Mouse (Mus musculus) cerebral cortex, adult 2 months (tissue): Measurements from ENCODE around the gene Sdk2.

Experiments
- WGBS: fragments of 180-500 bp; shearing (Covaris S2); methylation state at CpG from one replicate; pipeline ENCODE4 v1.1.7; 2018; 5-methylcytosine and 5-hydroxymethylcytosine counted together

Gene Sdk2

DNA sequence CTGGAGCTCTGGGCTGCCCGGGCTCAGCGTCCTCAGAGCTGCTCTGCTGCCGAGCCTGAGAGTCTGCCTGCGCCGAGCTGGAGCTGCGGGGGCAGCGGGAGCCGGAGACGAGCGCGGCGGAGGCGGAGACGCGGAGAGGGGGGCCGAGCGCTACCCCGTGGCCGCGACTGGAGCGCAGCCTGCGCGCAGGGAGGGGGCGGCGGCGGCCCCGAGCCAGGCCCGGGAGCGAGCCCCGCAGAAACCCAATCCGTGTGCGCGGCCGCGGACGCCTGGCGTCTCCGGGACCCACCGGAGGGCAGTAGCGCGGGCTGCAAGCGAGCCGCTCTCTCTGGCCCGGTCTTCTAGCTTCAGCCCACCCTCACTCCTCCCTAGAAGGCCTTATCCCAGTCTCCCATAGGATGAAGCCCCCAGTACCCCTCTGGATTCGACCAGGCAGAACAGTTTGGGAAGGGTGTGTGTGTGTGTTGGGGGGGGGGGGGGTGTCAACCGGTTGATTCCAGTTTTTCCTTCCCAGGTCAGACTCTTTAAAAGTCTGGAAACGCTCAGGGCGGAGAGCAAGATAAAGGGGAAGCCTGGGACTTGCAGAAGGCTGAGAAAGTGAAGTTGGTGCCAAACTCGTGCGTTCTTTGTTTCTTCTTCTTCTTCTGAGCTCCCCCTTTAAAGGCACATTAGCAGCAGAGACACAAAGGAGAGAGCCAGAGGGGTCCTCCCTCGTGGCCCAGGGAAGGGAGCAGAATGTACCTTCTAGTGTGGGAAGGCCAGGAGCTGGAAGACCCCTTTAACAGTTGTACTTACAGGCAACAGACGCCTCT is at the start of gene Sdk2:
TSS of gene Sdk2 (minus strand) at position 96 of the 812 bp plus-strand sequence.
- WGBS: 5% methylated on average over 48 of the region's 52 CpGs

- WGBS: 71% methylated on average over 13 of the region's 13 CpGs
These were observed 48.2 kb upstream of the Sdk2 start for GRCm38 (mm10) chr11:114115077-114115476.

- 49% methylated on average over 12 of the region's 12 CpGs for WGBS
These were observed 47.8 kb upstream of the Sdk2 start for GRCm38 (mm10) chr11:114114674-114115073.

DNA sequence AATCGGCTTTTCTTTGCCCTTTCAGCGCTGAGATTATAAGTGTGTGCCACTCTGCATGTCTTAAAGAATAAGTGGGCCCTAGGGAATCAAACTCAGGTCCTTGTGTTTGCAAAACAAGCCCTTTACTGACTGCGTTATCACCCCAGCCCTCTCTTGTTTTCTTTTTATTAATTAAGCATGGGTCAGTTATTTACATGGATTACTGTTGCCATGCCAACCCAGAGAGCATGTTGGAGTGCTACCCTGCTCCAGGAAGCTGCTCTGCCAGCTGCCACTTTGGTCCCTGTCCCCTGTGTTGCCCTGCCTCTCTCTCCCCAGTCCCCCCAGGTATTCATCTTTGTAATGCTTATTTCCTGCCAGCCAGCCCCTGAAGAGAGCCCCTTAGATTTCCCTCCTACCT is 44.0 kb upstream of the Sdk2 start:
- WGBS: 50% methylated on average over 3 of the region's 3 CpGs

DNA sequence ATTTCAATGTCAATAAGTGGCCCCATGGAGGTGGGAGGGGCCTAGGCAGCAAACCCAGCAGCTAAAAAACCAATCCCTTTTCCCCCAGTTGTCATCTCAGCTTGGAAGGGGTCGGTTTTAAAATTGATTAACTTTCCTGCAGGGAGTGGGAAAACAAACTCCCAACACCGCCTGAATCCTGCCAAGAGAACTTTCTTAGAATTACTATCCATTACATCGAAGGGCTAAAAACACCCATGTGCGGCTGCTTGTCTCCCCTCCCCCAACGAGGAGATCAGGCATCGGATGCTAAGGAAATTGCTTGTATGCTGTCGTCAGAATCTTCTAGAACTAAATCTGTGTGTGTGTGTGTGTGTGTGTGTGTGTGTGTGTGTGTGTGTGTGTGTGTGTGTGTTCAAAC is 26.8 kb upstream of the Sdk2 start:
- 60% methylated on average over 7 of the region's 7 CpGs for WGBS

- WGBS: 56% methylated on average over 7 of the region's 7 CpGs
These were observed 26.3 kb upstream of the Sdk2 start for GRCm38 (mm10) chr11:114093175-114093574.

- WGBS: 35% methylated on average over 9 of the region's 9 CpGs
These were observed 13.8 kb upstream of the Sdk2 start for GRCm38 (mm10) chr11:114080606-114081005.

DNA sequence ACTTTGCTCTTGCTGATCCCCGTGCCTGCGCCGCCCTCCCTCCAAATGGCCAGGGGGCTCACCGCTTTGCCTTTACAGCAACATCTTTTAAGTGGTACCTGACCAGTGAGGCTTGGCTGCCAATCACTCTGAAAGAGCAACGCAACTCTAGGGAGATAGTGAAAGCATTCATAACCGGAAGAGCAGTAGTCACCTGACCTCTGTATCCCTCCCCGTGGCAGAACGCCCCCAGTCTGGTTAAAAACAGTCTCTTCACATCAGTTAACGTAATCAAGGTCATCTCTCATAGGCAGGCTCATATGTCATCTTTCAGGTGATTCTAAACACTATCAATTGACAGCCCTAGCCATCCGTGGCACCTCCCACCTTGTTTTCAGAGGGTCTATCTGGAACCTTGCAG is 5.8 kb upstream of the Sdk2 start:
- 86% methylated on average over 10 of the region's 10 CpGs for WGBS

DNA sequence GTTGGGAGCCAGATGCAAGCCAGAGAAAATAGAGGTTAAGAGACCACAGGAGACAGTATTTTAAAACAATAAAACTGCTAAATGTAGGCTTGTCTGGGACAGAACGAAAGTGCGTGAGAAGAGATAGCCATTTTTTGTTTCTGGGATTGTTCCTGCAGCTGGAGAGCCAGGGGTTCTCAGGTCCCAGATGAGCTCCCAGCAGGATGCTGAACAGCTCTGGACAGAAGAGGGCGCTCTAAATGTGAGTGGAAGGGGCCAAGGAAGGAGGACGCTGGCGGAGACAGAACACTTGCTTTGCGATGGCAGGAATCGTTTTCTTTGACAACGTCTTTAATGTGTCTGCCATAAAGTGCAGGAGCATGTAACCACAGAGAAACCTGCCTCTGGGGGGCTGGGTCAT is 5.2 kb upstream of the Sdk2 start:
- WGBS: 38% methylated on average over 8 of the region's 8 CpGs

- 63% methylated on average over 6 of the region's 6 CpGs for WGBS
These were observed 4.0 kb upstream of the Sdk2 start for GRCm38 (mm10) chr11:114070881-114071280.

GRCm38 (mm10) chr11:114070131-114070530 is 3.3 kb upstream of the Sdk2 start:
- 51% methylated on average over 8 of the region's 8 CpGs for WGBS

- WGBS: 9% methylated on average over 5 of the region's 5 CpGs
These were observed 1.5 kb upstream of the Sdk2 start for GRCm38 (mm10) chr11:114068390-114068789.

DNA sequence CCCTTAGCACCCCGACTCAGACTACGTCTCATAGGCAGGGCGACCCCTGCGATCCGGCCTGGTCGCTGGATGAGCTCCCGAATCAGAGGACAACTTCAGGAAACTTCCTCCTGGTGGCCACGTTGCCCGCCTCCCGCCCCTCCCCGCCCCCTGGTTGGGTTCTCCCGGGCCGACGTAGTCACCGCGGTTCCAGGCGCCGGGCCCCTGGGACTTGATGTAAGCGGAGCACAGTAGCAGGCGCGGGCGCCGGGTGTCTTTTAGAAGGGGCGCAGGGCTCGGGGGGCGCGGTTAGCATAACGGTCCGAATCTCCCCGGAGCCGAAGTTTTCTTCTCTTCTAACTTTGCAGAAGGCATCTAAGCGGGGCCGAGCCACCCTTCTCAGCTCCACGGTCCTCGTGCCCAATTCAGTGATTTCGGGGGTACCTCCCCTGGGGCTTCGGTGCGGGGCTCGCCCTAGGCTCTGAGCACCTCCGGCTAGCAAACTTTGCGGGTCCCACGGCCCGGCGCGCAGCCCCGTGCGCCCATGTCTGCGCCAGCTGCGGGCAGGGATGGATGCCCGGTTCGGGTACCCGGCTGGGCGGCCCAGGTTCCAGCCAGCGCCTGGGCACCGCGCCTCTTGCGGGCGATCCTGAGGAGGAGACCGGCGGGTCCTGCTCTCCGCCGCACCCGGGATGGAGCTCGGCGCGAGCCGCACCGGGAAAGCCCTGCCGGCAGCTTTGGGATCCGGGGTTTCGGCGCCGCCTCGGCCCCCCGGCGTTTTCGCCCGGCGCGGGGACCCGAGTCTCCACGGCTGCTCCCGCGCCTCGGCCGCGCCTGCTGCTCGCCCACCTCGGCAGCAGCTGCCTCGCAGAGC is 522 bp downstream of the Sdk2 start:
- under 1% methylated on average over 90 of the region's 90 CpGs for WGBS

DNA sequence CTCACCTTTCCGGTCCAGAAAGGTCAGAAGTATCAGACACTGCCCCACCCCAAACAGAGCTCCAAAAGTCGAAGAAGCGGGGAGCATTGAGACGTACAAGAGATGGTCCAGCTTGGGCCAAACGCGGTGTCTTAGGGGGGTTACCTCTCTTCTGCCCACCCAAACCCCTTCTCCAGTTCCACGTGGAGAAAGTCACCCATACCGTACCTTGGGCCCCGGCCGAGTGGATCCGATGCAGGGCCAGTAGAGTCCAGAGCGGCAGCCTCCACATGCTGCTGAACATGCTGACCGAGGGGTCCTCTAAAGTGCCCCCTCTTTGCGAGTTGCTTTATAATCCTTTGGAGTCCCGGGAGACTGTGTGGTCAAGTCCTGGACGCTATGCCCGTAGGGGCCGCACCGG is 1.2 kb downstream of the Sdk2 start:
- WGBS: 7% methylated on average over 19 of the region's 19 CpGs

DNA sequence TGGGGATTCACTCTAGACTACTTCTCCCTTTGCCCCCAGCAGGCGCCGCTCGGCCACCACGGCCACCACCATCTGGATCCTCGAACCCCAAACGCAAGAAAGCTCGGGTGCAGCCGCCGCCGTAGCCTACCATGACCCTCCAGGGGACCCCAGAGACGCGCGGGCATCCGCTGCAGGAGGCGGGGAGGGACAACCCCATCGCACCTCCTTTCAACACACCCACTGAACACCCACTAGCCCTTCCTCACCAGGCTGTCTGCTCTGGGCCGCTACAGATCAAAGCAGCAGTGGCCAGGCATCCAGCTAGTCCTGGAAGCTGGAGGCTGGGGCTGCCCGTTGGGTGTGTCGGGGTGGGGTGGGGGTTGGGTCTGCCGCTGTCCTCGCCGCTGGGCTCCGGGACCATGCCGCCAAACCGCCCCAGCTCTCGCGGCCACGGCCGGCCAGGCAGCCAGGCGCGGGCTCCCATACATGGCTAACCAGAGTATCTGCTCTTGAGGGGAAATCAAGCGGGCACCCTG is 1.9 kb downstream of the Sdk2 start:
- 3% methylated on average over 32 of the region's 32 CpGs for whole genome bisulfite sequencing

GRCm38 (mm10) chr11:114061946-114062345 is 4.9 kb downstream of the Sdk2 start:
- WGBS: 74% methylated on average over 7 of the region's 7 CpGs

- 63% methylated on average over 2 of the region's 2 CpGs for WGBS
These were observed 5.6 kb downstream of the Sdk2 start for GRCm38 (mm10) chr11:114061265-114061664.

- 70% methylated on average over 2 of the region's 2 CpGs for WGBS
These were observed 10.5 kb downstream of the Sdk2 start for GRCm38 (mm10) chr11:114056351-114056750.

DNA sequence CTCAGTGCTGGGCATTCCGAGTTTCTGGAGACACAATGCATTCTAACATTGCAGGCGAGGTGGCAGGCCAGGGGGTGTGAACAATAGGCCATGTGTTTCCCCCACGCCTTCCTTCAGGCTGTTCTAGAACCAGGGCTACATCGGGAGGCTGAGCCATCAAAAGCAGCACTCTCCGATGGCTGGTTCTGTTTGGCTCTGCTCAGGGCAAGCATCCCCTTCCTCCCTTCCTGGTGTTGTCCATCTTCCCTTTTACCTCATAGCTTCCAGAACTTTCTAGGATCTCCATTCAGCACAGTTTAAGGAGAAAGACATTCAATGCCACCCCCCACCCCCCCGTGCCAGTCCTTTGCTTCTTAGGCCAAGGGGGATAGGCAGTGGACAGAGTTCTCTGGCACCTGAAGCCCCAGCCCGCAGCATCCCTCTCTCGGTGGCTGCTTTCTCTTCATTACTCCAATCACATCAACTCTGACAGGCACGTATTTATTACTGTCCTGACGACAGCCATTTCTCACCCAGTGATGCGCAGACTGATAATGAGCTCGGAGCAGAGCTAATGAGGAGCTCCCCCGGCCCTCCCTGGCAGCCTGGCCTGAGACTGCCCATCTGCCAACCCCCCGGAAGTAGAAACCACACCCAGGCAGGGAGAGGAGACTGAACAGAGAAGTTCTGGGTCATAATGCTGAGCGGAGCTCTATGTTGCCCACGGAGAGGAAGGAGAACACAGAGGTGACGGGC is 12.1 kb downstream of the Sdk2 start:
- WGBS: 71% methylated on average over 17 of the region's 17 CpGs

GRCm38 (mm10) chr11:114051361-114051760 is 15.5 kb downstream of the Sdk2 start:
- 66% methylated on average over 4 of the region's 4 CpGs for WGBS

GRCm38 (mm10) chr11:114050511-114050910 is 16.3 kb downstream of the Sdk2 start:
- 90% methylated on average over 3 of the region's 3 CpGs for WGBS

GRCm38 (mm10) chr11:114047887-114048331 is 18.9 kb downstream of the Sdk2 start:
- WGBS: 61% methylated on average over 10 of the region's 10 CpGs
